Mouse (Mus musculus) neural tube, embryonic 14.5 days (tissue): Measurements from ENCODE around the gene Ccdc38. TPM values are rescaled to one million over a fixed set of nuclear protein-coding genes. Genes with fewer than 3 reads are reported as not detected.
A peak's percentile ranks its signal among the peaks of the same experiment; 100 is the strongest.

Experiments used
- ATAC-seq: fragments of 200-750 bp; cut with Nextera tagmentation; 2 replicates; pipeline ENCODE4 v1.8.0; 2017; ENCODE audit warnings: low read depth, mild to moderate bottlenecking, moderate TSS enrichment, moderate library complexity
- H3K27ac ChIP-seq: fragments of 300-500 bp; sonication (generic); 2 replicates; pipeline ENCODE4 v1.5.1; 2014; ENCODE audit warnings: low read depth, mild to moderate bottlenecking, control low read depth, low read length, moderate library complexity, mixed read lengths
- H3K27me3 ChIP-seq: fragments of 300-500 bp; sonication (generic); 2 replicates; pipeline ENCODE4 v1.6.1; 2014; ENCODE audit warnings: low read length; ENCODE audit not compliant: control insufficient read depth, insufficient read depth
- H3K36me3 ChIP-seq: fragments of 300-500 bp; sonication (generic); 2 replicates; pipeline ENCODE4 v1.6.1; 2014; ENCODE audit warnings: low read length, mixed read lengths; ENCODE audit not compliant: control insufficient read depth, insufficient read depth
- H3K4me1 ChIP-seq: fragments of 300-500 bp; sonication (generic); 2 replicates; pipeline ENCODE4 v1.6.1; 2014; ENCODE audit warnings: low read length; ENCODE audit not compliant: control insufficient read depth, insufficient read depth
- H3K4me2 ChIP-seq: fragments of 300-500 bp; sonication (generic); 2 replicates; pipeline ENCODE4 v1.6.1; 2014; ENCODE audit warnings: mild to moderate bottlenecking, low read depth, low read length, control low read depth
- H3K4me3 ChIP-seq: fragments of 300-500 bp; sonication (generic); 2 replicates; pipeline ENCODE4 v1.5.1; 2014; ENCODE audit warnings: low read depth, low read length, control low read depth, mixed read lengths
- H3K9ac ChIP-seq: fragments of 300-500 bp; sonication (generic); replicated peaks from 2 replicates; pipeline ENCODE4 v1.6.1; 2014; ENCODE audit warnings: low read depth, mild to moderate bottlenecking, control low read depth, low read length, mixed read lengths
- H3K9me3 ChIP-seq: fragments of 300-500 bp; sonication (generic); 2 replicates; pipeline ENCODE4 v1.6.1; 2016; ENCODE audit warnings: low read length; ENCODE audit not compliant: control insufficient read depth
- WGBS: fragments of 180-500 bp; shearing (Covaris S2); extraction: QIAGEN DNeasy Blood & Tissue Kit; methylation state at CpG from one replicate; pipeline ENCODE4 v1.1.7; 2014; 5-methylcytosine and 5-hydroxymethylcytosine counted together
- polyA plus RNA-seq: library from polyadenylated mRNA; unstranded; fragments of >200 nt; fragmentation: Nextera tagmentation; extraction: Ambion mirVana; gene quantifications from 2 replicates; pipeline ENCODE4 v1.2.1, GENCODE M21; 2014

Ccdc38 gene
- polyA plus RNA-seq, 1 experiment from 2014 or later: 0.29 TPM

DNA sequence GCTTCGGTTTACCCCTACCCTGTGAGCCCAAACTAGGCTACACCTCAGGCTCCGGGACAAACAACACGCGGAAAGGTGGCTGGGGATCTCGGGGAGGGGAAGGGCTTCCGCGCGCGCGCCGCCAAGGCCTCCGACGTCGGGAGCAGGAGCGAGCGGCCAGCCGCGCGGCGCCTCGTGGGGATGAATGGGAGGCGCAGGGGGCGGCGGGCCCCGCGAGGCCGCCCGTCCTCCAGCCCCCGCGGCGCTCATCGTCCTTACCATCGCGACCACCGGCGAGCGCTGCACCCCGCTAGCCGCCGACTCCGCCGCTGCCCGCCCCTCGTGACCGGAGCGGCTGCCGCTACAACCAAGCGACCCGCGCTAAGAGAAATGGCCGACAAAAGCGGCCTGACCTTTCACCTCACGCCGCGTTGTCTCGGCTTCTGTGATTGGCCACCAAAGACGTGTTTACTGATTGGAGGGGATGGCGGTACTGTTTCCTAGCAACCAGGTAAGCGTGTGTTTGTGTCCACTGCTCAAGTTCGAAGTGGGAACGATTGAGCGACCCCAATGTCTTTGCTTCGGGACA lies 48.9 kb downstream of the Ccdc38 start, which contains the start of gene Snrpf:
Gene Snrpf, minus strand, starts transcription at position 426 of the 568 bp plus-strand sequence.
- no peaks in the 10 kb centered on the region for H3K9me3 ChIP-seq
- under 1% methylated on average over 61 of the region's 63 CpGs for WGBS
- no peaks in the 10 kb centered on the region; the same call in 1 of the 2 replicates for H3K27me3 ChIP-seq
- no peaks in the 10 kb centered on the region; the same call in 1 of the 2 replicates for H3K36me3 ChIP-seq
- H3K27ac ChIP-seq: peak within 1 kb of the TSS; percentile 83
- H3K4me3 ChIP-seq: peak within 1 kb of the TSS; percentile 79
- H3K4me1 ChIP-seq: peaks cover 9% of the 10 kb centered on the region
- peak; percentile 91 for ATAC-seq
- H3K9ac ChIP-seq: peak within 1 kb of the TSS; percentile 86
- peak within 1 kb of the TSS; percentile 61 for H3K4me2 ChIP-seq

DNA sequence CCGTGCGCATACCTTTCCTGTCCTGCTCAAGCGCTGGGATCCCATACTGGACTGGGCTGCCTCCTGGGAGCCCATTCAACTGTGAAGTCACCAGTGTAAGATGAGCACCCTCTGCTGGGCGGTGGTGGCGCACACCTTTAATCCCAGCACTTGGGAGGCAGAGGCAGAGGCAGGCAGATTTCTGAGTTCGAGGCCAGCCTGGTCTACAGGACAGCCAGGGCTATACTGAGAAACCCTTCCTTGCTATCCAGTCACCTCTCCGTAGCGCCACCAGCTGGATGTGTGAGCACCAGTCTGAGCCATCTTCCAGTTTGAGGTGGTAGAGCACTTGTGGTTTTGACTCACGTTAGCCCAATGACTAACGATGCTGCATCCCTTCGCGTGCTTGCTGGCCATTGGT lies 52.0 kb downstream of the Ccdc38 start:
- no peak overlapping the region for H3K9ac ChIP-seq
- no peaks in the 10 kb centered on the region for H3K36me3 ChIP-seq
- no peaks in the 10 kb centered on the region for H3K9me3 ChIP-seq
- no peaks in the 10 kb centered on the region; the same call in 1 of the 2 replicates for H3K27me3 ChIP-seq
- H3K4me1 ChIP-seq: peaks cover 9% of the 10 kb centered on the region
- ATAC-seq: no peak
- no peak overlapping the region for H3K4me2 ChIP-seq
- H3K4me3 ChIP-seq: no peak overlapping the region
- WGBS: 60% methylated on average over 12 of the region's 12 CpGs
- no peak overlapping the region for H3K27ac ChIP-seq

DNA sequence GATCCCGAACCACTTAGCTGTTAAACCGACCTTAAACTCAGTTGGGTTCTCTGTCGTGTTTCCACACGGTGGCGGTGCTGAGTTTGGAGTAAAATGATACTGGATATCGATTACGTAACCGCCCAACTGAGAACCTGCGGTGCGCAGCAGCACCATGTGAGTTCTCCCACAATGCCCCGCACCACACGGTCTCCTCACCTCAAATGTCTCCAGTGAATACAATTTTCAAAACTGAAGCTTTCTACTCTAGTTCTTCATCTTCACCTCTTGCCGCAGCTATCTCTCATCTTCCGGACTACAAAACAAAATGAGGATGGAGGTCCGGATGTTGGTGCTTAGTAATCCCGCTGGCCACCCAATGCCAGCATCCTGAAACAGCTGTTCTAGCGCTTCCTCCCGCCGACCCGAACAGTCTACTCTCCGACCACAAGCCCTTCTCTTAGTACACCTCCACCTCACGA lies 53.6 kb downstream of the Ccdc38 start:
- peak overlapping the region; percentile 55 for H3K9ac ChIP-seq
- H3K9me3 ChIP-seq: no peaks in the 10 kb centered on the region
- H3K36me3 ChIP-seq: no peaks in the 10 kb centered on the region
- H3K4me2 ChIP-seq: peak overlapping the region; percentile 79
- 1% methylated on average over 22 of the region's 22 CpGs for WGBS
- peak overlapping the region; percentile 42 for H3K4me3 ChIP-seq
- peak; percentile 76 for ATAC-seq
- no peaks in the 10 kb centered on the region; the same call in 1 of the 2 replicates for H3K27me3 ChIP-seq
- H3K4me1 ChIP-seq: no peaks in the 10 kb centered on the region
- no peak overlapping the region for H3K27ac ChIP-seq

DNA sequence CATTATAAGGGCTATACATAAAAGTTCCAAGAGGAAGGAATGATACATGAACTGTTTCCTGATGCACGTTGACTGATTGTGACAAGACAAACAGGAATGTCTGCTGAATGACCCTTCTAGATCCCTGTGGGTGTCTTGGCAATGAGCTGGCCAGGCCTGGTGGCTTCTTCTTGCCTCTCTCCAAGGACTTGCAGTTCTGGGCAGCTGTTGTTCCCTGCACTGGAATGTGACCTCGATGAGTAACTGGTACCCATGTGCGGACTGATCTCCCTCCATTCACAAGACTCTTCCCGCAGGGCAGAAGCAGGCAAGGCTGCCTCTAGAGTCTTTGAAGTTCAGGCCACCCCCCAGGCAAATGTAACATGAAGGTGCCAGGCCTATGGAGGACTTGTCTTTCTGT lies 55.4 kb downstream of the Ccdc38 start:
- WGBS: 68% methylated on average over 4 of the region's 4 CpGs
- no peak overlapping the region for H3K4me3 ChIP-seq

DNA sequence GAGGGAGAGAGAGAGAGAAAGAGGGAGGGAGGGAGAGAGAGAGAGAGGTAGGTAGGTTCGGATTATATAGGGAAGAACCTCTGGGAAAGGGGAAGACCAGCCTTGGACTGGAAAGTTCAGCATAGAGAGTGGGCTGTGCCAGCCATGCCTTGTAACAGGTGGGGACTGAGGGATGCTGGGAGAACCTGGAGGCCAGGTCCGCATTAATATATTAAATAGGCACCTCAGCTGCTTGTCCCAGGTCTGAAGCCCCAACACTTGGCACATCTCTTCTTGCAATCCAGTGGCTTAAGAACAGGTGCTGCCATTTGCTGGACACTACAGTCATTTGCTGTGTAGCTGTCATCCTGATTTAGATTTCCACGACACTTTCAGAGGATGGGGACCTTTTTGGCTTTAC lies 56.2 kb downstream of the Ccdc38 start:
- 71% methylated on average over 3 of the region's 3 CpGs for WGBS
- Histone ChIP-seq H3K9me3 (no peaks in the 10 kb centered on the region), H3K4me3 (no peak overlapping the region), H3K27ac (no peak overlapping the region), H3K4me2 (no peak overlapping the region), H3K36me3 (no peaks in the 10 kb centered on the region), H3K4me1 (no peaks in the 10 kb centered on the region), H3K9ac (no peak overlapping the region), H3K27me3 (no peaks in the 10 kb centered on the region)
- no peak for ATAC-seq

More for the DNA sequence above, 55.4 kb downstream of the Ccdc38 start:
- H3K27ac ChIP-seq: no peak overlapping the region
- no peaks in the 10 kb centered on the region for H3K27me3 ChIP-seq
- no peaks in the 10 kb centered on the region for H3K4me1 ChIP-seq
- no peaks in the 10 kb centered on the region for H3K36me3 ChIP-seq
- no peak for ATAC-seq
- H3K9ac ChIP-seq: no peak overlapping the region
- no peak overlapping the region for H3K4me2 ChIP-seq
- H3K9me3 ChIP-seq: no peaks in the 10 kb centered on the region

DNA sequence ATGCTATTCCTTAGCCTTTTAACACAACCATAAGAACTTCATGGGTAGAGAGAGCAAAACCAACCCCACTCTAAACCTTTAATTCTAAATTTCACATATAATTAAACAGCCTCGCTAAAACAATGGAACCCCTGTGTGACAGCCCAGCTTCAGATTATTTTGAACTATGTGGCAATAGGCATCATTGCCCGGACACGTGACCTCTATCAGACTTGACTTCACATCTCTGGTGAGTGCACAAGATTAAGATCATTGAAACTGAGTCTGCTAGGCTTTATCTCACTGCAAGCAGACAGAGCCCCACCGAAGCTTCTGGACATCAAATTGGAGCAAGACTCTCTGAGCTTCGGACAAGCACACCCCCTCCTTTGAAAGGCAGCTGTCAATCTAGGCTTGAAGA lies 61.9 kb downstream of the Ccdc38 start:
- Histone ChIP-seq H3K9me3 (no peaks in the 10 kb centered on the region), H3K4me3 (no peak overlapping the region), H3K27me3 (no peaks in the 10 kb centered on the region), H3K9ac (no peak overlapping the region), H3K4me1 (no peaks in the 10 kb centered on the region), H3K36me3 (no peaks in the 10 kb centered on the region), H3K4me2 (no peak overlapping the region), H3K27ac (no peak overlapping the region)
- WGBS: 84% methylated on average over 5 of the region's 5 CpGs
- no peak for ATAC-seq

DNA sequence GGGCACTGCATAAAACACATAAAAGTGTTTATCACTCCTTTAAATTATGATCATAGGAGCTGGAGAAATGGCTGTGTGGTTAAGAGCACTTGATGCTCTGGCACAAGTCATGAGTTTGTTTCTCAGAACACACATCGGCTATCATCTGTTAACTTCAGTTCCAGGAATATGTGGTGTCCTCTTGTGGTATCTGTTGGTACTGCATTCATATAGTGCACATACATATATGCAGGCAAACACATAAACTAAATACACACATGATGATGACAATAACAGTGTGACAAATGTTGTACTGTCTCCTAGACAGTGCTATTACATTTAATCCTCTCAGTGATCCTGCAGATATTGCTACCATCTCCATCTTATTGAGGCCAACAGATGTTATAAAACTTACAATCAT lies 62.8 kb downstream of the Ccdc38 start:
- H3K9me3 ChIP-seq: no peaks in the 10 kb centered on the region
- ATAC-seq: no peak
- 89% methylated on average over 1 of the region's 1 CpGs for WGBS
- no peaks in the 10 kb centered on the region for H3K36me3 ChIP-seq
- no peak overlapping the region for H3K4me2 ChIP-seq
- no peak overlapping the region for H3K4me3 ChIP-seq
- H3K27ac ChIP-seq: no peak overlapping the region
- H3K9ac ChIP-seq: no peak overlapping the region
- H3K27me3 ChIP-seq: no peaks in the 10 kb centered on the region
- H3K4me1 ChIP-seq: no peaks in the 10 kb centered on the region

DNA sequence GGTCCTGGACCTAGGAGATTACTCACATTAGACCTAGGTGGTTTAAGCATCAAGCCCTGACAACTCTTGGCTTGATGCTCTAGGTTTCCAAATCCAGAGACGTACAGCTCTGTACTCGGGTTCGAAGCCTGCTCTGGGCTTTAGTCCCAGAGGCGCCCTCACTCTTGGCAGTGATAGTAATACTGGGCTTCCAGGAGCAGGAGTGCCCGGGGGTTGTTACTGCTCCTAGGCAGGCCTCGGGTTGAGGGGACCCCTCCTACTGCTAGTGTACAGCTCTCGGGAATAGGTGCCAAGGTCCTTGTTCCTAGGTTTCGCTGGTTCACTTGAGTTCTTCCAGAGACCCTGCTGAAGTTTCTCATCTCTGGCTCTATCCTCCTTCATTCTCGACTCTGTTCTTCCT lies 65.9 kb downstream of the Ccdc38 start:
- H3K4me1 ChIP-seq: no peaks in the 10 kb centered on the region
- no peak overlapping the region for H3K27ac ChIP-seq
- H3K4me2 ChIP-seq: no peak overlapping the region
- H3K9me3 ChIP-seq: no peaks in the 10 kb centered on the region
- 93% methylated on average over 9 of the region's 9 CpGs for WGBS
- no peak for ATAC-seq
- H3K36me3 ChIP-seq: no peaks in the 10 kb centered on the region
- H3K4me3 ChIP-seq: no peak overlapping the region
- no peak overlapping the region for H3K9ac ChIP-seq
- H3K27me3 ChIP-seq: no peaks in the 10 kb centered on the region

DNA sequence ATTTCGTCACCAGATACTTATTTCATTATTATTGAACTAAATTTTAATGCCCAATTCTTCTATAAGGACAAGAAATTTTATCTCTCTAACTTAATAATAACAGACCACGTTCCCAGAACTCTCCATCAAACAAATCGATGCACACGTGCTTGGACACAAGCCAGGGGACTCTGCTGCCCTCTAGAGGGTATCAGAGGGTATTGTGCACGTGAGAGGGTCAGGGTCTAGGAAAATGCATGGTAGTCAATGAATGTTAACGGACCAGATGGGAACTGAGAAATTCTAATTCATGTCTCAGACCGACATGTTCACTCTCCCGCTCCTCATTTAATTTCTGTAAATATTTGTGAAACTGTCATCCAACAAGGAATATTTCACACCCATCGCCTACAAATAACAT lies 67.6 kb downstream of the Ccdc38 start:
- 50% methylated on average over 9 of the region's 9 CpGs for WGBS
- H3K9ac ChIP-seq: no peak overlapping the region
- H3K4me2 ChIP-seq: no peak overlapping the region
- no peaks in the 10 kb centered on the region for H3K36me3 ChIP-seq
- ATAC-seq: no peak
- no peak overlapping the region for H3K4me3 ChIP-seq
- H3K27me3 ChIP-seq: no peaks in the 10 kb centered on the region
- no peak overlapping the region for H3K27ac ChIP-seq
- no peaks in the 10 kb centered on the region for H3K9me3 ChIP-seq
- no peaks in the 10 kb centered on the region for H3K4me1 ChIP-seq
